Mouse (Mus musculus) G1E-ER4 (cell line): ENCODE measurements around the gene Wars. TPM values are rescaled to one million over a fixed set of nuclear protein-coding genes. Genes with fewer than 3 reads are reported as not detected.

Experiments used
- GATA1 ChIP-seq: IDR thresholded peaks from one replicate; pipeline ENCODE4 v1.8.0; 2012; ENCODE audit warnings: low read length, inconsistent platforms
- polyA plus RNA-seq: library from polyadenylated mRNA; stranded (reverse); fragments of >175 nt; gene quantifications from 2 replicates; pipeline ENCODE4 v1.2.3, GENCODE M21; 2012

The Wars gene
- polyA plus RNA-seq, 1 experiment, result 38.6 TPM

GRCm38 (mm10) chr12:108825561-108826224 lies 68.3 kb downstream of the Wars start:
- TF ChIP-seq GATA1, result no peak

GRCm38 (mm10) chr12:108824225-108824874 lies 69.6 kb downstream of the Wars start:
- TF ChIP-seq GATA1, result no peak

- TF ChIP-seq GATA1, result no peak
Measured at GRCm38 (mm10) chr12:108823036-108823435, 70.9 kb downstream of the Wars start.

GRCm38 (mm10) chr12:108820461-108820860 lies 73.5 kb downstream of the Wars start:
- no peak for TF ChIP-seq GATA1

- TF ChIP-seq GATA1, result no peak
Measured at GRCm38 (mm10) chr12:108816569-108816968, 77.4 kb downstream of the Wars start.

GRCm38 (mm10) chr12:108814470-108814869 lies 79.5 kb downstream of the Wars start:
- TF ChIP-seq GATA1, result no peak

- TF ChIP-seq GATA1, result no peak
Measured at GRCm38 (mm10) chr12:108812463-108812862, 81.5 kb downstream of the Wars start.

- no peak for TF ChIP-seq GATA1
Measured at GRCm38 (mm10) chr12:108811133-108811532, 82.8 kb downstream of the Wars start.

- TF ChIP-seq GATA1, result peak; percentile 13
Measured at GRCm38 (mm10) chr12:108810309-108810708, 83.7 kb downstream of the Wars start.

Other genes starting within 250 kb of the Wars start
- gene Degs2, start 191.9 kb downstream of the Wars start, polyA plus RNA-seq, result not detected in 2 replicates
- 52.9 and 62.6 TPM in 2 replicates for gene Yy1, start 101.2 kb downstream of the Wars start, polyA plus RNA-seq
- 1.1 and 1.6 TPM in 2 replicates for gene Slc25a29, start 58.3 kb downstream of the Wars start, polyA plus RNA-seq
- gene Slc25a47, start 58.1 kb downstream of the Wars start, polyA plus RNA-seq, result 3.2 and 3.4 TPM in 2 replicates
- gene Wdr25, start 543 bp downstream of the Wars start, polyA plus RNA-seq, result 4.1 and 5.0 TPM in 2 replicates
- not detected in 2 replicates for gene Begain, start 174.0 kb upstream of the Wars start, polyA plus RNA-seq